Mouse (Mus musculus): ENCODE results near the gene Narfl.

GRCm38 (mm10) chr17:25735745-25736144 lies 37.8 kb upstream of the Narfl start, which contains the start of gene Mslnl:
- TF ChIP-seq CTCF (IDR thresholded peaks at IDR 0.05; ENCODE audit: insufficient read depth, low read length) (no peak), POLR2A (IDR thresholded peaks at IDR 0.05; ENCODE audit: borderline replicate concordance, extremely low read depth, low read depth, low read length) (no peak)

Data from lung, adult 2 months (tissue).